Mouse (Mus musculus): ENCODE measurements at regions not wholly inside any gene's neighbourhood (a gene's known extent, or its start where the extent isn't known, plus 50 kb on each side); places are given as distances from the start of the nearest gene placed in this dataset.
A peak's percentile ranks its signal among the peaks of the same experiment; 100 is the strongest.

DNA sequence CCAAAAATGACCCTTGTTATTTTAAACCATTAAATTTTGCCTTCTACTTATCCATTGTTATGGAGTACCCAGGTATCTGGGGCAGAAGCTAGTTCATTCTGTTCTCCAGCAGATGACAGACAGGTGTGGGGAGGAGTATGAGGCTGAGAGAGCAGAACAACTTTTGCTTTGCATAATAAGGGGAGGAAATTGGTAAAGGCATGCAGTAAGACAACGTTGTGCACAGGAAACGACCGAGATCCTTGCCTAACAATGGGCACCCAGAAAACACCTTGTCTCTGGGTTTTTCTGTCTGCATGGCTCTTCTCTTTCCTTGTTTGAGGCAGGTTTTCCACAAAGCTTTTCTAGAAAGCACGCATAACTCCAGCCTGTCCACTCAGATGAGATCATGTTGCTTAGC lies 220.4 kb downstream of the Tbx18 start:
- ATAC-seq (ENCODE audit: low read depth), result no peak
- 80% methylated on average over 4 of the region's 4 CpGs for WGBS
- Histone ChIP-seq H3K27me3 (ENCODE audit: control insufficient read depth, insufficient read depth, low read length) (no peaks in the 10 kb centered on the region), H3K36me3 (ENCODE audit: control insufficient read depth, insufficient read depth, low read length) (no peaks in the 10 kb centered on the region), H3K4me1 (ENCODE audit: control insufficient read depth, insufficient read depth, low read length) (no peaks in the 10 kb centered on the region), H3K9me3 (ENCODE audit: control insufficient read depth, low read length) (no peaks in the 10 kb centered on the region), H3K4me3 (ENCODE audit: low read depth, low read length) (no peak overlapping the region), H3K27ac (ENCODE audit: low read depth, low read length) (no peak overlapping the region), H3K9ac (replicated peaks; ENCODE audit: low read depth, low read length) (no peak overlapping the region), H3K4me2 (ENCODE audit: low read depth, low read length) (no peak overlapping the region)

GRCm38 (mm10) chr9:87504673-87505385 lies 226.2 kb downstream of the Tbx18 start:
- H3K9me3 ChIP-seq (ENCODE audit: control insufficient read depth, low read length), result no peaks in the 10 kb centered on the region
- H3K27ac ChIP-seq (ENCODE audit: low read depth, low read length), result no peak overlapping the region
- no peak for ATAC-seq (ENCODE audit: low read depth)
- H3K4me2 ChIP-seq (ENCODE audit: low read depth, low read length), result no peak overlapping the region
- WGBS, result 73% methylated on average over 10 of the region's 10 CpGs
- H3K36me3 ChIP-seq (ENCODE audit: control insufficient read depth, insufficient read depth, low read length), result no peaks in the 10 kb centered on the region
- no peak overlapping the region for H3K9ac ChIP-seq (replicated peaks; ENCODE audit: low read depth, low read length)
- H3K4me1 ChIP-seq (ENCODE audit: control insufficient read depth, insufficient read depth, low read length), result no peaks in the 10 kb centered on the region
- no peak overlapping the region for H3K4me3 ChIP-seq (ENCODE audit: low read depth, low read length)
- H3K27me3 ChIP-seq (ENCODE audit: control insufficient read depth, insufficient read depth, low read length), result no peaks in the 10 kb centered on the region

DNA sequence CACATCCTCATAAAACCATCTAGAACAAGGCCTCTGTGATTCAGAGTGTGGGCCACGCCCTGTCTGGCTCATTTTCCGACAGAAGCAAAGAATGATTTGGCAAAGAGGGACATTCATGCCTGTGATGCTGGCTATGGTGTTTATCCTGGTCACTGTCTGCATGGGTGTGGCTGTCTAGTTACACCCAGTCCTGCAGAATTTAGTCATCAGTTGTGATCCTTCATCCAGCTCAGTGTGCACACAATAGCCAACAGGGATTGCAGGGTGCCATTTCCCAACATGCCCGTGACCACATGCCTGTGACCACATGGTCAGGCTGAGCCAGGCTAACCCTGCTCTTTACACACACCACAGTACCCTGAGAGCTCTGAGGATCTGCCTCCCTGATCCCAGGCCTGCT lies 208.8 kb upstream of the Cep162 start:
- Histone ChIP-seq H3K4me1 (ENCODE audit: control insufficient read depth, insufficient read depth, low read length) (no peaks in the 10 kb centered on the region), H3K4me2 (ENCODE audit: low read depth, low read length) (no peak overlapping the region), H3K27ac (ENCODE audit: low read depth, low read length) (no peak overlapping the region), H3K4me3 (ENCODE audit: low read depth, low read length) (no peak overlapping the region), H3K9ac (replicated peaks; ENCODE audit: low read depth, low read length) (no peak overlapping the region), H3K9me3 (ENCODE audit: control insufficient read depth, low read length) (no peaks in the 10 kb centered on the region), H3K27me3 (ENCODE audit: control insufficient read depth, insufficient read depth, low read length) (no peaks in the 10 kb centered on the region), H3K36me3 (ENCODE audit: control insufficient read depth, insufficient read depth, low read length) (no peaks in the 10 kb centered on the region)
- ATAC-seq (ENCODE audit: low read depth), result no peak
- 83% methylated on average over 3 of the region's 3 CpGs for WGBS

- Histone ChIP-seq H3K9ac (replicated peaks; ENCODE audit: low read depth, low read length) (no peak overlapping the region), H3K9me3 (ENCODE audit: control insufficient read depth, low read length) (no peaks in the 10 kb centered on the region), H3K4me3 (ENCODE audit: low read depth, low read length) (no peak overlapping the region), H3K27ac (ENCODE audit: low read depth, low read length) (no peak overlapping the region), H3K27me3 (ENCODE audit: control insufficient read depth, insufficient read depth, low read length) (no peaks in the 10 kb centered on the region), H3K4me2 (ENCODE audit: low read depth, low read length) (no peak overlapping the region), H3K36me3 (ENCODE audit: control insufficient read depth, insufficient read depth, low read length) (no peaks in the 10 kb centered on the region), H3K4me1 (ENCODE audit: control insufficient read depth, insufficient read depth, low read length) (no peaks in the 10 kb centered on the region)
- ATAC-seq (ENCODE audit: low read depth), result no peak
- 83% methylated on average over 2 of the region's 2 CpGs for WGBS
These were observed 197.9 kb upstream of the Cep162 start for GRCm38 (mm10) chr9:87453261-87453660.

GRCm38 (mm10) chr9:87452571-87452970 lies 197.2 kb upstream of the Cep162 start:
- no peak overlapping the region for H3K4me3 ChIP-seq (ENCODE audit: low read depth, low read length)
- no peak for ATAC-seq (ENCODE audit: low read depth)
- H3K9me3 ChIP-seq (ENCODE audit: control insufficient read depth, low read length), result no peaks in the 10 kb centered on the region

DNA sequence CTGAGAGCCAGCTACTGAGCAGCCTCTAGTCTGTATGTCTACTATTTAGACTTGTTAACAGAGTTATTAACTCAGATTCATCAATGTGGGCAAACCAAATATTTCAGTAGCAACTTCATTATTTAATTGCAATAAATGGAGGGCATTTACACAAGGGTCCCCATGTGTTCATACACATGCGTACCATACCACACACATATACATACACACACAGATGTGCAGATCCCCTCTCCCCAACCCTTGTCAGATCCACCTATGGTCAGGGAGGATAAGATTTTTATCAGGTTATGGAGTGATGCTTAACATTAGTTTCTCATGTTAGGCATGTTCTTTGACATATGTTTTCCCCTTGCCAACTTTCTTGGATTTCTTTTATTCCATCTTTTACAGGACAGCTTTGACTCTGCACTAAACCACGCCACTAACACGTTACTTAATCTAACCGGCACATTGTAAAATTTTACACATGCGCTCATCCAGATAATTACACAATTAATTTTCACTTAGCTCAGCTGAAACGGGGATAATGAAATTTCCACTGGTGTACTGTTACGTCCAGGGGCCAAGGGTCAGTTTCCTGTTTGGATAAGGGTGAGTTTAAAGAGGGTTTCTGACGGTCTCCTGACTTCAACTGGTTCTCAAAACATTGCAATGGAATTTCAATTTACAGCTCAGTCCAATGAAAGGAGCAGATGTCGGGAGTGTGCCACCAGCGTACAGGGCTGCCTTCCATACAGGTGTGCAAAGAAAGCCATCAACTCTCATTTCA lies 188.3 kb upstream of the Cep162 start:
- no peaks in the 10 kb centered on the region for H3K36me3 ChIP-seq (ENCODE audit: control insufficient read depth, insufficient read depth, low read length)

More at GRCm38 (mm10) chr9:87452571-87452970, 197.2 kb upstream of the Cep162 start:
- Histone ChIP-seq H3K36me3 (ENCODE audit: control insufficient read depth, insufficient read depth, low read length) (no peaks in the 10 kb centered on the region), H3K9ac (replicated peaks; ENCODE audit: low read depth, low read length) (no peak overlapping the region), H3K4me2 (ENCODE audit: low read depth, low read length) (no peak overlapping the region), H3K27me3 (ENCODE audit: control insufficient read depth, insufficient read depth, low read length) (no peaks in the 10 kb centered on the region), H3K27ac (ENCODE audit: low read depth, low read length) (no peak overlapping the region), H3K4me1 (ENCODE audit: control insufficient read depth, insufficient read depth, low read length) (no peaks in the 10 kb centered on the region)
- WGBS, result 78% methylated on average over 2 of the region's 2 CpGs

DNA sequence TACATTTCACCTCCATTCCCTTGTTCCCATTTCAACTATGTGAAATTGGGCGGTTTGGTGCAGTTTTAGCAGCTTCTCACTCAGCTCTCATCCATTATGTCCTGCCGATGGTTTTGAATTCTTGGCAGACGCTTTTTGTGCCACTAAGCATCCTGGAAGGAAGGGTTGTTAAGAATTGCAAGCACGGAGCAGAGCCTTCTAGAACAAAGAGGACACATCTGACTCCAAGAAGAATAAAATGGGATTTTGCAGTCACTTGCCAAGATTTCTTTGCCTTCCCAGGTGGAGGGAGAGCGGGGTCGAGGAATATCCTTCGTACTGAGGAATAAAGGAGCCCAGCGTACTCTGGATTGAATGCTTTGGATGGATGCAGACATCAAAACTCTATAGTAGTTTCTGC lies 176.7 kb upstream of the Cep162 start:
- H3K9me3 ChIP-seq (ENCODE audit: control insufficient read depth, low read length), result no peaks in the 10 kb centered on the region
- H3K4me1 ChIP-seq (ENCODE audit: control insufficient read depth, insufficient read depth, low read length), result no peaks in the 10 kb centered on the region
- no peak overlapping the region for H3K9ac ChIP-seq (replicated peaks; ENCODE audit: low read depth, low read length)
- H3K27me3 ChIP-seq (ENCODE audit: control insufficient read depth, insufficient read depth, low read length), result no peaks in the 10 kb centered on the region
- no peaks in the 10 kb centered on the region for H3K36me3 ChIP-seq (ENCODE audit: control insufficient read depth, insufficient read depth, low read length)
- ATAC-seq (ENCODE audit: low read depth), result no peak
- peak overlapping the region; percentile 2; the same call in 1 of the 2 replicates for H3K4me2 ChIP-seq (ENCODE audit: low read depth, low read length)
- no peak overlapping the region for H3K4me3 ChIP-seq (ENCODE audit: low read depth, low read length)
- H3K27ac ChIP-seq (ENCODE audit: low read depth, low read length), result no peak overlapping the region
- 51% methylated on average over 8 of the region's 8 CpGs for WGBS

More for the DNA sequence above, 188.3 kb upstream of the Cep162 start:
- H3K4me3 ChIP-seq (ENCODE audit: low read depth, low read length), result no peak overlapping the region
- H3K9ac ChIP-seq (replicated peaks; ENCODE audit: low read depth, low read length), result no peak overlapping the region
- no peak overlapping the region for H3K4me2 ChIP-seq (ENCODE audit: low read depth, low read length)
- H3K27me3 ChIP-seq (ENCODE audit: control insufficient read depth, insufficient read depth, low read length), result no peaks in the 10 kb centered on the region
- 64% methylated on average over 10 of the region's 10 CpGs for WGBS
- no peaks in the 10 kb centered on the region for H3K4me1 ChIP-seq (ENCODE audit: control insufficient read depth, insufficient read depth, low read length)
- no peaks in the 10 kb centered on the region for H3K9me3 ChIP-seq (ENCODE audit: control insufficient read depth, low read length)
- no peak overlapping the region for H3K27ac ChIP-seq (ENCODE audit: low read depth, low read length)
- ATAC-seq (ENCODE audit: low read depth), result no peak

GRCm38 (mm10) chr9:87431523-87431922 lies 176.2 kb upstream of the Cep162 start:
- Histone ChIP-seq H3K9me3 (ENCODE audit: control insufficient read depth, low read length) (no peaks in the 10 kb centered on the region), H3K4me3 (ENCODE audit: low read depth, low read length) (no peak overlapping the region), H3K36me3 (ENCODE audit: control insufficient read depth, insufficient read depth, low read length) (no peaks in the 10 kb centered on the region), H3K9ac (replicated peaks; ENCODE audit: low read depth, low read length) (no peak overlapping the region), H3K4me1 (ENCODE audit: control insufficient read depth, insufficient read depth, low read length) (no peaks in the 10 kb centered on the region), H3K27ac (ENCODE audit: low read depth, low read length) (no peak overlapping the region), H3K4me2 (ENCODE audit: low read depth, low read length) (peak overlapping the region; percentile 2; the same call in 1 of the 2 replicates), H3K27me3 (ENCODE audit: control insufficient read depth, insufficient read depth, low read length) (no peaks in the 10 kb centered on the region)
- no peak for ATAC-seq (ENCODE audit: low read depth)
- WGBS, result 63% methylated on average over 7 of the region's 7 CpGs

- Histone ChIP-seq H3K4me3 (ENCODE audit: low read depth, low read length) (no peak overlapping the region), H3K36me3 (ENCODE audit: control insufficient read depth, insufficient read depth, low read length) (no peaks in the 10 kb centered on the region), H3K27ac (ENCODE audit: low read depth, low read length) (no peak overlapping the region), H3K9ac (replicated peaks; ENCODE audit: low read depth, low read length) (no peak overlapping the region), H3K4me2 (ENCODE audit: low read depth, low read length) (no peak overlapping the region), H3K27me3 (ENCODE audit: control insufficient read depth, insufficient read depth, low read length) (no peaks in the 10 kb centered on the region), H3K9me3 (ENCODE audit: control insufficient read depth, low read length) (no peaks in the 10 kb centered on the region), H3K4me1 (ENCODE audit: control insufficient read depth, insufficient read depth, low read length) (no peaks in the 10 kb centered on the region)
- no peak for ATAC-seq (ENCODE audit: low read depth)
- whole genome bisulfite sequencing, result 58% methylated on average over 4 of the region's 4 CpGs
These were observed 169.9 kb upstream of the Cep162 start for GRCm38 (mm10) chr9:87425201-87425600.
